Mouse (Mus musculus) kidney, postnatal 36 days (tissue): ENCODE results near the gene B4galt2.
A peak's percentile ranks its signal among the peaks of the same experiment; 100 is the strongest.

ENCODE experiments used
- DNase-seq, 2 experiments: peaks; one replicate each; pipeline ENCODE4 v3.0.0; 2021 to 2022; ENCODE audit warnings: mixed read lengths in 2 of 2

Gene B4galt2

GRCm38 (mm10) chr4:117867823-117868222 lies 15.5 kb downstream of the B4galt2 start:
- DNase-seq: peak; percentile 47 to 82

- no peak for DNase-seq
Measured at GRCm38 (mm10) chr4:117867000-117867399, 16.3 kb downstream of the B4galt2 start.

- DNase-seq: peak; percentile 92 to 95
Measured at GRCm38 (mm10) chr4:117866083-117866482, 17.2 kb downstream of the B4galt2 start.

- DNase-seq: peak in 1 of 2 experiments; percentile 69
Measured at GRCm38 (mm10) chr4:117862823-117863222, 20.5 kb downstream of the B4galt2 start.

GRCm38 (mm10) chr4:117860570-117860969 lies 22.7 kb downstream of the B4galt2 start:
- no peak for DNase-seq

GRCm38 (mm10) chr4:117858794-117859193 lies 24.5 kb downstream of the B4galt2 start:
- peak; percentile 69 to 91 for DNase-seq

GRCm38 (mm10) chr4:117855146-117855545 lies 28.1 kb downstream of the B4galt2 start:
- peak in 1 of 2 experiments; percentile 44 for DNase-seq

- DNase-seq: peak in 1 of 2 experiments; percentile 44
Measured at GRCm38 (mm10) chr4:117852152-117852868, 31.0 kb downstream of the B4galt2 start.

- DNase-seq: peak in 1 of 2 experiments; percentile 24
Measured at GRCm38 (mm10) chr4:117850871-117851270, 32.4 kb downstream of the B4galt2 start.

GRCm38 (mm10) chr4:117850176-117850575 lies 33.1 kb downstream of the B4galt2 start:
- no peak for DNase-seq

GRCm38 (mm10) chr4:117849506-117849905 lies 33.8 kb downstream of the B4galt2 start:
- DNase-seq: no peak

- DNase-seq: no peak
Measured at GRCm38 (mm10) chr4:117849063-117849462, 34.2 kb downstream of the B4galt2 start.

- no peak for DNase-seq
Measured at GRCm38 (mm10) chr4:117847011-117847410, 36.3 kb downstream of the B4galt2 start.

- no peak for DNase-seq
Measured at GRCm38 (mm10) chr4:117846261-117846660, 37.0 kb downstream of the B4galt2 start.

GRCm38 (mm10) chr4:117845316-117845715 lies 38.0 kb downstream of the B4galt2 start:
- DNase-seq: peak in 1 of 2 experiments; percentile 41

GRCm38 (mm10) chr4:117844467-117844866 lies 38.8 kb downstream of the B4galt2 start:
- DNase-seq: no peak

GRCm38 (mm10) chr4:117843101-117843500 lies 40.2 kb downstream of the B4galt2 start:
- no peak for DNase-seq

- DNase-seq: peak; percentile 39 to 68
Measured at GRCm38 (mm10) chr4:117841566-117841965, 41.7 kb downstream of the B4galt2 start.

GRCm38 (mm10) chr4:117840821-117841220 lies 42.5 kb downstream of the B4galt2 start:
- no peak for DNase-seq

- DNase-seq: peak; percentile 74 to 79
Measured at GRCm38 (mm10) chr4:117839366-117839765, 43.9 kb downstream of the B4galt2 start.

GRCm38 (mm10) chr4:117837271-117837670 lies 46.0 kb downstream of the B4galt2 start:
- DNase-seq: no peak

GRCm38 (mm10) chr4:117836204-117836767 lies 47.0 kb downstream of the B4galt2 start:
- peak; percentile 94 to 98 for DNase-seq

- DNase-seq: peak; percentile 22 to 68
Measured at GRCm38 (mm10) chr4:117835531-117836111, 47.7 kb downstream of the B4galt2 start.
